Mouse (Mus musculus) liver, postnatal 0 days (tissue): ENCODE results near the gene Cdk14.

Experiments
- CTCF ChIP-seq: sonication (generic); IDR thresholded peaks from 2 replicates; pipeline ENCODE4 v1.5.1; 2016; ENCODE audit warnings: antibody characterized with exemption, low read depth
- EP300 ChIP-seq: IDR thresholded peaks from 2 replicates; pipeline ENCODE4 v1.6.1; 2016; ENCODE audit warnings: antibody characterized with exemption, low read depth, mild to moderate bottlenecking

- no peak for TF ChIP-seq CTCF
- no peak for TF ChIP-seq EP300
Measured at GRCm38 (mm10) chr5:5018242-5018641, 401.9 kb downstream of the Cdk14 start.
